Mouse (Mus musculus) forebrain, embryonic 12.5 days (tissue): ENCODE data around the gene Cntfr. TPM values are rescaled to one million over a fixed set of nuclear protein-coding genes. Genes with fewer than 3 reads are reported as not detected.
"Not testable (repeated sequence)": the region's sequence is repeated elsewhere in the genome, so short reads cannot be mapped to it uniquely, and the experiment has no call there.

ENCODE experiments used
- ATAC-seq: fragments of 200-750 bp; cut with Nextera tagmentation; 2 replicates; pipeline ENCODE4 v1.8.0; 2017; ENCODE audit warnings: moderate TSS enrichment; ENCODE audit not compliant: low FRiP score
- H3K27ac ChIP-seq: fragments of 300-500 bp; sonication (generic); 2 replicates; pipeline ENCODE4 v1.5.1; 2016; ENCODE audit warnings: mild to moderate bottlenecking
- H3K27me3 ChIP-seq: fragments of 300-500 bp; sonication (generic); 2 replicates; pipeline ENCODE4 v1.6.1; 2016; ENCODE audit warnings: mild to moderate bottlenecking
- H3K36me3 ChIP-seq: fragments of 300-500 bp; sonication (generic); replicated peaks from 2 replicates; pipeline ENCODE4 v1.6.1; 2016; ENCODE audit warnings: mild to moderate bottlenecking
- H3K4me1 ChIP-seq: fragments of 300-500 bp; sonication (generic); 2 replicates; pipeline ENCODE4 v1.6.1; 2016
- H3K4me2 ChIP-seq: fragments of 300-500 bp; sonication (generic); 2 replicates; pipeline ENCODE4 v1.6.1; 2016; ENCODE audit warnings: mild to moderate bottlenecking, moderate library complexity
- H3K4me3 ChIP-seq: fragments of 300-500 bp; sonication (generic); replicated peaks from 2 replicates; pipeline ENCODE4 v1.5.1; 2016; ENCODE audit warnings: mild to moderate bottlenecking
- H3K9ac ChIP-seq: fragments of 300-500 bp; sonication (generic); 2 replicates; pipeline ENCODE4 v1.6.1; 2016; ENCODE audit warnings: mild to moderate bottlenecking
- H3K9me3 ChIP-seq: fragments of 300-500 bp; sonication (generic); 2 replicates; pipeline ENCODE4 v1.6.1; 2016
- WGBS: fragments of 180-500 bp; shearing (Covaris S2); methylation state at CpG from one replicate; pipeline ENCODE4 v1.1.7; 2016; 5-methylcytosine and 5-hydroxymethylcytosine counted together
- polyA plus RNA-seq: library from polyadenylated mRNA; unstranded; fragments of >200 nt; fragmentation: Nextera tagmentation; extraction: Ambion mirVana; gene quantifications from 2 replicates; pipeline ENCODE4 v1.2.1, GENCODE M21; 2016

The Cntfr gene
- polyA plus RNA-seq, 1 experiment from 2014 or later: 21.9 TPM

GRCm38 (mm10) chr4:41704651-41705050 lies 7.8 kb upstream of the Cntfr start:
- Histone ChIP-seq H3K4me3 (no peak overlapping the region), H3K9ac (no peak overlapping the region), H3K4me1 (peaks cover 43% of the 10 kb centered on the region), H3K9me3 (no peaks in the 10 kb centered on the region), H3K4me2 (no peak overlapping the region), H3K36me3 (no peaks in the 10 kb centered on the region), H3K27me3 (peaks cover 27% of the 10 kb centered on the region), H3K27ac (no peak overlapping the region)
- 5% methylated on average over 5 of the region's 5 CpGs for WGBS
- no peak for ATAC-seq

DNA sequence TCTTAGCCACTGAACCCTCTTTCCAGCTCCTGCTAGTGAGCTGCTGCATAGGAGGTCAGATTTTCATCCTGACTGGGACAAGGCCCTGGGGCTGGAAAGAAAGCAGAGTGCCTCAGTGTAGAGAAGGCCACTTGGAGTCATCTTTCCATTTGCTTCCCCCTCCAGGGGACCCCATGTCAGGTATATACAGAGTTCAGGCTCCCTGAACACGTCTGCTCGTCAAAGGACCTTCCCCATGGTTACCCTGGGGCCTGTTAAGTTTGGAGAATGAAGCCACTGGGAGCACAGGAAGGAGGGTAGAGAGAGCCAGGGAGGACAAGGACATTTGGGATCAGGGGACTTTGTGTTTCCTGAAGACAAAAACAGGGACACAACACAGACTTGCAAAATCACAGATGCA lies 5.3 kb upstream of the Cntfr start:
- H3K36me3 ChIP-seq, ATAC-seq, H3K9me3 ChIP-seq, H3K9ac ChIP-seq, H3K27ac ChIP-seq, H3K4me2 ChIP-seq, H3K4me3 ChIP-seq: not testable (repeated sequence)
- H3K4me1 ChIP-seq: peaks cover 29% of the 10 kb centered on the region
- peaks cover 31% of the 10 kb centered on the region for H3K27me3 ChIP-seq
- 72% methylated on average over 2 of the region's 2 CpGs for WGBS

- H3K4me1 ChIP-seq, H3K9ac ChIP-seq, H3K36me3 ChIP-seq, H3K9me3 ChIP-seq, H3K27ac ChIP-seq, H3K4me2 ChIP-seq, H3K4me3 ChIP-seq, ATAC-seq: not testable (repeated sequence)
- WGBS: 100% methylated on average over 3 of the region's 8 CpGs
- peaks cover 21% of the 10 kb centered on the region for H3K27me3 ChIP-seq
These were observed 3.3 kb upstream of the Cntfr start for GRCm38 (mm10) chr4:41700224-41700623.

DNA sequence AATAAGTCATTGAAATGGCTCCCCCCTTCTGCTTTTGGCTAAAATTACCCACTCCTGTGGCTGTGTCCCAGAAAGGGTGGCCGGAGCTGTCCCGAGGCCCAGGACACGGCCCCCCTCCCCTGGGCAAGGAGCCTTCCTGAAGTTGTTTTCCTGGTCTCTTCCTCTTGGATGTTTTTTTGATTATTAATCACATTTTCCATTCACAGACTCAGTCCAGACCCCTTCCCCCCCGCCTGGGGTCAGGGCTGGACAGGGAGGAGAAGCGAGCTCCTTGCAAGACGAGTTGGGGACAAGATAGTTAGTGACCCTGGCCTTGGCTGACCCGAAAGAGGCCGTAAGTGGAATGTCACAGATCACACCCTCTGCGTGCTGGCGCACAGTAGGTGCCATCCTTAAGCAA lies 2.9 kb upstream of the Cntfr start, which contains the start of gene Il11ra1:
Gene Il11ra1, plus strand, starts transcription at position 207 of the 400 bp plus-strand sequence.
- not testable (repeated sequence) for H3K36me3 ChIP-seq, H3K4me1 ChIP-seq, ATAC-seq, H3K27ac ChIP-seq, H3K4me3 ChIP-seq, H3K9me3 ChIP-seq, H3K9ac ChIP-seq
- Histone ChIP-seq H3K4me2 (peak within 1 kb of the TSS; percentile 38; the same call in 1 of the 2 replicates), H3K27me3 (peaks cover 17% of the 10 kb centered on the region; the same call in 1 of the 2 replicates)
- 82% methylated on average over 10 of the region's 10 CpGs for WGBS

- not testable (repeated sequence) for H3K4me3 ChIP-seq, H3K36me3 ChIP-seq, H3K9ac ChIP-seq, ATAC-seq, H3K9me3 ChIP-seq, H3K27me3 ChIP-seq, H3K4me1 ChIP-seq, H3K27ac ChIP-seq
- 7% methylated on average over 24 of the region's 32 CpGs for WGBS
- H3K4me2 ChIP-seq: peak overlapping the region; percentile 38; the same call in 1 of the 2 replicates
These were observed 1.6 kb upstream of the Cntfr start for GRCm38 (mm10) chr4:41698421-41699016.

DNA sequence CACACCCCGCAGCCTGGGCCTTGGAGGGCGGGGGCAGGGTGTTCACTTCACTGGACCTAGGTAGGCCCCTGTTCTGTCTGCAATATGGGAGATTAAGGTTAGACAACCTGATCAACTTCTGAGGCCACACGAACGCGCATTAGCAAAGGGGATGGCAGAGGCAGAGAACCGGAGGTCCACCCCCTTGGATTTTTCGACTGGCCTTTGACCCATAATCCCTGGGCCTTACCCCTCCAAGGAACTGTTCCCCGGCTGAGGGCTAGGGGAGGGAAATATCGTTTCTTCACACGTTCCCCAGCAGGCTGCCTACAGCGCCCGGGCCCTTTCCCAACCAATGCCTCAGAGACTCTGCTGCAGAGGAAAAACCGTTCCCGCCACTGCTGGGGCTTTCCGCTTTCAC lies 437 bp downstream of the Cntfr start:
- WGBS: 4% methylated on average over 14 of the region's 15 CpGs
- not testable (repeated sequence) for H3K4me1 ChIP-seq, H3K4me3 ChIP-seq, H3K9ac ChIP-seq, H3K4me2 ChIP-seq, H3K9me3 ChIP-seq, H3K36me3 ChIP-seq, ATAC-seq, H3K27me3 ChIP-seq, H3K27ac ChIP-seq

DNA sequence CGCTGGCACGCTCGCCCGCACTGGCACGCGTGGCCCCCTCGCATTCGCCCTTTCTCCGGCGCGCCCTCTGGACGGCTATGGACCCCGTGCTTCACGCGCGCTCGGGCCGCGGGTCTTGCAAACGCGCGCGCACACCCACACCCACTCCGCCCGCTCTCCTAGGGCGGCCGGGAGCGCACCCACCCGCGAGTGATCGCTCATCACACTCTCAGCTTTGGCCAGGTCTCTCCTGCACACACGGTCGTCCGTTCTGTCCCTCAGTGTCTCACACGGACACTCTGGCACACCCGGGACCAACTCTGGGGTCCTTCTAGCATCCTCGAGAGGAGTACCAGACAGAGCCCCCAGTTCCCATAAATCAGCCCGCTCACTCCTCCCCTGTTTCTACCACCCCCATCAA lies 1.1 kb downstream of the Cntfr start:
- Histone ChIP-seq H3K4me3 (peak overlapping the region; percentile 19; the same call in 1 of the 2 replicates), H3K4me2 (peak overlapping the region; percentile 47)
- H3K9me3 ChIP-seq, H3K9ac ChIP-seq, H3K27me3 ChIP-seq, H3K27ac ChIP-seq, ATAC-seq, H3K4me1 ChIP-seq, H3K36me3 ChIP-seq: not testable (repeated sequence)
- WGBS: under 1% methylated on average over 18 of the region's 38 CpGs

GRCm38 (mm10) chr4:41693511-41693910 lies 3.4 kb downstream of the Cntfr start:
- WGBS: 4% methylated on average over 4 of the region's 4 CpGs
- peak overlapping the region; percentile 48 for H3K4me2 ChIP-seq
- H3K36me3 ChIP-seq, H3K27ac ChIP-seq, H3K27me3 ChIP-seq, H3K9ac ChIP-seq, ATAC-seq, H3K9me3 ChIP-seq: not testable (repeated sequence)
- H3K4me1 ChIP-seq: peaks cover 13% of the 10 kb centered on the region
- peak overlapping the region; percentile 19 for H3K4me3 ChIP-seq

DNA sequence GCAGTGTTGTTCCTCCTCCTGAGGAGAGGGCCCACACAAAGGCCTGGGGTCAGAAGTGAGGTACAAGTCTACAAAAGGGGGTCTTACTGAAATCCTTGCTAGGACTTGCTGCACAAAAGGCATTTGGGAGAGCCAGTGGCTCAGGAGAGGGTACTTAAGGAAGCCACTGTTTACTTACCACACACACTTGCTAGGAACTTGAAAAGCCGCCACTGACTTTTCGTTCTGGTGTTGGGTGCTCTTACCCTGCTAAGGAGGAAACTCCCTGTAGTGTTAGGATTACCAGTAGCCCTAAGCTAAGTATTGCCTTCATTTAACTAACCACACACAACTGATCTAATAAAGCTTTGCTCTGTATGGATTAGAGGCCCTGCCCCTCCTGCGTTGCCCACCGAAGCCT lies 6.9 kb downstream of the Cntfr start:
- not testable (repeated sequence) for H3K27me3 ChIP-seq, ATAC-seq, H3K4me2 ChIP-seq, H3K9me3 ChIP-seq, H3K36me3 ChIP-seq, H3K9ac ChIP-seq, H3K4me3 ChIP-seq, H3K27ac ChIP-seq
- peaks cover 30% of the 10 kb centered on the region for H3K4me1 ChIP-seq
- WGBS: no CpG with 5 or more reads among the region's 4 CpGs

GRCm38 (mm10) chr4:41688562-41688961 lies 8.3 kb downstream of the Cntfr start:
- not testable (repeated sequence) for H3K9ac ChIP-seq, H3K9me3 ChIP-seq, H3K36me3 ChIP-seq, H3K27me3 ChIP-seq, H3K27ac ChIP-seq, H3K4me3 ChIP-seq, H3K4me2 ChIP-seq, ATAC-seq
- peaks cover 35% of the 10 kb centered on the region for H3K4me1 ChIP-seq
- WGBS: 55% methylated on average over 1 of the region's 1 CpGs

DNA sequence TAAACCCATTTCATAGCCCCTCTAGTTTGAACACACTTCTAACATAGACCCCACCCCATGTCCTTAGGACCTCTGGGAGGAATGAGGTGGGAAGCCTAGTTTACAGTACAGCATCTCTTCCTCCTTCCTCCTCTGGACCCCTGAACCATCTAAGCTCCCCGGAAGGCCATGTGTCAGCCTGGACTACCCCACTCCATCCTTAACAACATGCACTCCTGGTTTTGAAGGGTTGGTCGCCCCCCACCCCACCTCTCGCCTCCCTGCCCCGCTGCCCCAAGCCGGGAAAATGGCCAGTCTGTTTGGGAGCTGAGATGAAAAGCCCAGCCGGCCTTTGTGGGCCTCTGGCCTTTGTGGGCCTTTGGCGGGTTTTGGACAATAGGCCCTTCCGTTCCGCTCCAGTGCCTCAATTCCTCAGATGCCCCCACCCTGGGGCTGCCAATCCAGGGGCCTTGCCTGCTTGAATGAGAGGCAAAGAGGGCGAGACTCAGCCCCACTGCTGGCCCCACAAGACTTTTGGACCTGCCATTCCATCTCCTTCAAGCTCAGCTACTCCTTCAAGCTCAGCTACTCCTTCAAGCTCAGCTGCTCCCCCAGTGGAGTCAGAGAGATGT lies 10.9 kb downstream of the Cntfr start:
- not testable (repeated sequence) for H3K4me2 ChIP-seq, H3K4me3 ChIP-seq, ATAC-seq, H3K9me3 ChIP-seq, H3K9ac ChIP-seq, H3K27me3 ChIP-seq, H3K36me3 ChIP-seq
- 7% methylated on average over 9 of the region's 10 CpGs for WGBS
- Histone ChIP-seq H3K4me1 (peaks cover 46% of the 10 kb centered on the region), H3K27ac (peak overlapping the region; percentile 85)

- 0 out of 2 replicates have a peak, but pooled peaks have one; percentile 10 for ATAC-seq
- H3K4me1 ChIP-seq: peaks cover 55% of the 10 kb centered on the region
- not testable (repeated sequence) for H3K36me3 ChIP-seq, H3K9me3 ChIP-seq, H3K9ac ChIP-seq, H3K27me3 ChIP-seq, H3K4me3 ChIP-seq
- peak overlapping the region; percentile 92 for H3K27ac ChIP-seq
- 0% methylated on average over 11 of the region's 14 CpGs for WGBS
- peak overlapping the region; percentile 32 for H3K4me2 ChIP-seq
These were observed 11.9 kb downstream of the Cntfr start for GRCm38 (mm10) chr4:41684931-41685453.
